Mouse (Mus musculus): ENCODE results near the gene Castor2.

Castor2 gene

DNA sequence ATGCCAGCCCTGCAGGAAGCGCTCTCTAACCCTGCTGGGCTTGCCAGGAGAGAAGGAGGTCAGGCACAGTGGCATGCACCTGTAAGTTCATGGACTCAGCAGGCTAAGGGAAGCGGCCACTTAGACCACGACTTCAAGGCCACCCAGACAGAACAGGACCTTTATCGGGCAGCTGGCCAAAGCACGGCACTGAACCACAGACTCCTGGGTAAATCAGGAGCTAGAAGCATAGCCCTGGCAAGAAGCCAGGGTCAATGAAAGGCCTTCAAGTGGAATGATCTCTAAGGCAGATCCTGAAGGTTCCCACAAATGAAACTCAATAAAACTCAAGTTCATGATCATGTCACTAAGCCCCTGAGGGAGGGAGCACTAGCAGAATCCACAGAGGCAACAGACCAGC is 65.2 kb downstream of the Castor2 start:
- no peak for DNase-seq (ENCODE audit: low read depth, low spot score)

DNA sequence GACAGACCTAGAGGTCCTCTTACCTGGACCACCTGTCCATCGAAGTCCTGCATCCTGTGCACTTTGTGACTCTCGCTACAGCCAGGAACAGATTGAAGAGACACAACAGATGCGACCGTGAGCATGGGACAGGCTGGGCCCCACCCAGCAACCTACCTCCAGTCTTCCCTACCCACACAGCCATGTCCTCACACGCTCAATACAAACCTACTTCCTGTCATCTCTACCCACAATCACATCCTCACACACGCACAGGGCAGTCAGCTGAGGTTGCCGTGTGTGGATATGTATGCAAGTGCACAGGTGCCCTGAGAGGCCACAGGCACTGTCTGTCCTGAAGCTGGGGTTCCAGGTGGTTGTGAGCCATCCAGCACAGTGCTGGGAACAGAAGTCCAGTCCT is 67.1 kb downstream of the Castor2 start:
- DNase-seq (ENCODE audit: low read depth, low spot score) = no peak

DNA sequence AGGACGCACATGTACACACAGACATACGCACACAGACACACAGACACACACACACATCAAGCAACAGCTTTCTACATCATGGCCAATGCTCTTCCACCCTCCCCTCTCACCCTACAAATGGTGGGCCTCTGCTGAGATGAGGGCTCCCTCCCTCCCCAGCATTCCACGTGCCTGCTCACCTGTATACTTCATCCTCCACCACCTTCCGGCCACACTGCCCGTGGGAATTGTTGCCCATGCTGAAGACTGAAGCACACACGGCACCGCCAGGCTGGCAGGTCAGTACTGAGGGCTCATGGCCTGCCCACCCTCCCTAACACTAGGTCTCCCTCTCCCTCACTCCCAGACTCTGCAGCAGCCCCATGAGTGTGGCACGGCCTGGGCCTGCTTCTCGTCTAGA is 68.5 kb downstream of the Castor2 start:
- no peak for DNase-seq (ENCODE audit: low read depth, low spot score)

DNA sequence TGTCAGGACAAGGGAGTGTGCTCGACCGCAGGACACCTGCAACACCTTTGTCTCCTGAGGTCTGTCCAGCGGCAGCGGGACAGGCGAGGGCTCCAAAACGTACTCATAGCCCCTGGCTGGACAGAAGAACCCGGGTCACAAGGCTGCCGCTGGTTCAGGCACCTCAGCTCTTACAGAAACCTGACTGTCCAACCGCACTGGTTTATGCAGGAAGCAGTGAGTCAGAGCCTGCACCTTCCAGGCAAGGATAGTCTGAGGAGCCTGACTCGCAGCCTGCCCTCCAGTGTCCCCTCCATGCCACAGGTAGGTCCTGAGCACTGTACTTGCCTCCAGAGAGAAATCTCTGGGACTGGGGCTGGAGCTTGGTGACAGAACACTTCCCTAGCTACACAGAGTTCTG is 69.7 kb downstream of the Castor2 start:
- DNase-seq (ENCODE audit: low read depth, low spot score) = no peak

DNA sequence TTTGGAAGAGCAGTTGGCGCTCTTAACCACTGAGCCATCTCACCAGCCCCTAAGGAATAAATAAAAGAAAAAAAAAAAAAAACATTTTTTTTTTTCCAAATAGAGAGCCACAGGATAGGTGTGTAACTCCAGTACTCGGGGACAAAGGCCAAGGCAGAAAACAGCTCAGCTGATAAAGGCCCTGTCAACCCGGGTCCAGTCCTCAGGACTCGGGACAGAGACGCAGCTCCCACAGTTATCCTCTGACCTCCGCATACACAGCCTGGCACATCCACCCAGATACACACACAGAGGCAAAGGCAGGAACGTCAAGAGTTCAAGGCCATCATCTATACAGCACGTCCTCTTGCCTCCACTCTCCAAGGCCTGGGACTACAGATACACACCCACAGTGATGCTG is 70.7 kb downstream of the Castor2 start:
- DNase-seq (ENCODE audit: low read depth, low spot score) = no peak

DNA sequence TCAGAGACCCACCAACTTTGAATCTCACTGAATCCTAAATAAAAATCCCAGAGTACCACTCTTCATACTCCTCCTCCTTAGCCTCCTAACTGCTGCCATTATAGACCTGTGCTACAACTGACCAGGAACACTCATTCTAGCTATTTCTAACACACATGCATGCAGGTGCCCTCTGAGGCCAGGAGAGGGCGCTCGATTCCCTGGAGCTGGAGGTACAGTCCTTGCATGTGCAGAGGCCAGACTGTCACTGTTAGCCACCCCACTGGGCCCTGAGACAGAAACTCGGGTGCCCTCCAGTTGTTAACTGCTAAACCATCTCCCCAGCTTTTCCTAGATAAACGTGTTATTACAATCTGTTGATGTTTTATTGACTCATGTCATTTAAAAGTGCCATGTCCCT is 73.7 kb downstream of the Castor2 start:
- DNase-seq (ENCODE audit: low read depth, low spot score) = no peak

DNA sequence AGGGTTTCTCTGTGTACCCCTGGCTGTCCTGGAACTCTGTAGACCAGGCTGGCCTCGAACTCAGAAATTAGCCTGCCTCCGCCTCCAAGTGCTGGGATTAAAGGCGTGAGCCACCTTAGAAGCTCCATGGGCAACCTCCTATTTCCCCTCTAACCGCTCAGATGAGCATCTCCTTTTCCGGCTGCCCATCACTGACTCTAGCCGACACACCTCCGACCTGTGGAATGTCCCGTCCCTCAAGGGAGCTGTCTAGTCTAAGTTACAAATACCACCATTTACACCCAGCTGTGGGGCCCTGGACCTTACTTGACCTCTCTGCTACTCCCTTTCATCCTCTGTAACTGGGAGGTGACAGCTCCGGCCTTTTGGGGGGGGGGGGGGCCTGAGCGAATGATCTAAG is 76.2 kb downstream of the Castor2 start:
- no peak for DNase-seq (ENCODE audit: low read depth, low spot score)

DNA sequence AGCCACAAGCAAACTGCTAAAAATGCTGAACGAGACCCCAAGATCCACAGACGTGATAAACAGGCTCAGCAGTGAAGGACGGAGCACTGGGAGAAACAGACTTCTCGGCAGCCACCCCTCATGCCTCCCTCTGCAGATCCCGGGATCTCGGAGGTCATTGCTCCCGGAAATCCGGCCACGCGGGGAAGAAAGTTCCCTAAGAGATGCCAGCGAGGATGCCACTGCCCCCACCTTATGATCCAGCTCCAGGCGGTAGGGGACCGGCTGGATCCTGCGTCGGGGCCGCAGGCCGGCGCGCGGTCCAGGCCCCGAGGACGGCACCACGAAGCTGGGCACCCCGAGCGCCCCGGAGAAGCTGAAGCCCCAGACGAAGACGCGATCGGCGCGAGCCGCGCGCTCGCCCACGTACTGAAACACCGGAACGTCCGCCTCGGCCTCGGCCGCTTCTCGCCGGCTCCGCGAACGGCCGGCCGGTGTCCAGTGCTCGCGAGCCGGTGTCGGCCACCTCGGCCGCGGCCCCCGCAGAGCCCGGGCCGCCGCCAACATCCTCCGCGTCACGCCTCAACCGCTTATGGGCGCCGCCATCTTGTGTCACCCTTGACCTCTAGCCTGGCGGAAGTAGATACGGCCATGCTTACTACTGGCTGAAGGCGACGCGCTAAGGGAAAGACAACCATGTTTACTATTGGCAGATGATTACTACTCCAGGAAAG is 76.8 kb downstream of the Castor2 start, which contains the start of gene Rcc1l:
TSS of gene Rcc1l (minus strand) at position 606 of the 713 bp plus-strand sequence.
- DNase-seq (ENCODE audit: low read depth, low spot score) = peak; percentile 93

DNA sequence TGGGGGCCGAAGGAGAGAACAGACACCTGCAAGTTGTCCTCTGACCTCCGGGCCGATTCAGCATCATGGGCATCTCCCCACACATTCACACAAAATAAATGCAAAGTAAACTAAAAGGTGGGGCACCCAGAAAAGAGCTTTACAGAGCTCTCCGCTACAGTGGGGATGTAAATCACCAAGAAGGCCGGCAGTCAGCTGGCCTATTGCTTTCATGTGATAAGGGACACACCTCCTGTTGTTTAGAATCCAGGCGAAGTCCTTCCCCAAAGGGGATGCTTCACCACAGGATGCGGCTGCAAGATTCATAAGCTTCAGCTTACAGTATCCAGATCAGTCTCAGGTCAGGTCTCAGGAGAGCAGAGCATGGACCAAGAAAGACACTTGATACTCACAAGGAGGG is 79.0 kb downstream of the Castor2 start:
- no peak for DNase-seq (ENCODE audit: low read depth, low spot score)

DNA sequence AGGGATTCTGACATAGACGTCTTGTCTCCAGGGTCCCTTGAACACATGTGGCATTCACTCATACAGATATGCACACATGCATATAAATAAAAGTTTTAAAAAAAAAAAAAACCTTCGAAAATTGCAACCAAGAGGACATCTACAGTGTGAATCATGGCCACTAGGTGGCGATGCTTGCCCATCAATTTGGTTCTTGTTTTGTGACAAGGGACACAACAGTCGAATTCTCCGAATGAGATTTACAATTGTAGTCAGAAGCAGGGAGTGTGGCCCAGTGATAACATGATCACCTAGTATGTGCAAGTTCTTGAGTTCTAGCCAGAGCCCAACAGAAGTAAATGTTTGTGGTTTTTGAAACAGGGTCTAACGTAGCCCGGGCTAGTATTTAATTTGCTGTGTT is 80.4 kb downstream of the Castor2 start:
- peak; percentile 73 for DNase-seq (ENCODE audit: low read depth, low spot score)

DNA sequence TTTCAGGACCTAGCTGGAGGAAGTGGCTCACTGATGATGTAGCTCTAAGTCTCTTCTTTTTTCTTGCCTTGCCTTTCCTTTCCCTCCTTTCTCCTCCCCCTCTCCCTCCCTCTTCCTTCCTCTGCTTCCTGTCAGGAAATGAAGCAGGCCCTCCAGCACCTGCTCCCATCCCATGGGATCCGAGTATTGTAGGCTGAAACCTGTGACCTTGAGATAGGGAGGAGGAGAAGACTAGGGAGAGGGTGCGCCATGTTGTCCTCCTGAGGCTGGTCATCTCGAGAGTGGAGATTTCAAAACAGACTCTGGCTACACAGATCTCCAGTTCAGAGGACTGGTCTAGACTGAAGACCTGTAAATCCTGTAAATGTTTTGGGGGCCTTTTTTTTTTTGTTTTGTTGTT is 82.7 kb downstream of the Castor2 start:
- no peak for DNase-seq (ENCODE audit: low read depth, low spot score)

DNA sequence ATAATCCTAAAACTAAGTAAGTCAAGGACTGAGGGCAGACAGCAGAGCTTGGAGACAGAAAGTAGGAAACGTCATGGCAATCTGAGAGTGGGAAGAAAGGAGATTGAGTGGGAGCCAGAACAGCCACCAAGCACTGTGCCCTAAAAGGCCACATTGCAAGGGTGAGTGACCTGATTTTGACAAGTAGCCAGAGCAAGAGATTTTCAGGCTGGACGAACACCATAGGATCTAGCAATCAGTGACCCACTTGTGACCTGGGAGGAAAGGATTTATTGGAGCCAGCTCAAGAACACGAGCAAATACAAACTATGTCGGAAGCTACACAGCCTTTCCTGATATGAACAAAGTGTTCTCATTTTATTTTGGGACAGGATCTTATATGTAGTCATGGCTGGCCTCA is 83.2 kb downstream of the Castor2 start:
- no peak for DNase-seq (ENCODE audit: low read depth, low spot score)

DNA sequence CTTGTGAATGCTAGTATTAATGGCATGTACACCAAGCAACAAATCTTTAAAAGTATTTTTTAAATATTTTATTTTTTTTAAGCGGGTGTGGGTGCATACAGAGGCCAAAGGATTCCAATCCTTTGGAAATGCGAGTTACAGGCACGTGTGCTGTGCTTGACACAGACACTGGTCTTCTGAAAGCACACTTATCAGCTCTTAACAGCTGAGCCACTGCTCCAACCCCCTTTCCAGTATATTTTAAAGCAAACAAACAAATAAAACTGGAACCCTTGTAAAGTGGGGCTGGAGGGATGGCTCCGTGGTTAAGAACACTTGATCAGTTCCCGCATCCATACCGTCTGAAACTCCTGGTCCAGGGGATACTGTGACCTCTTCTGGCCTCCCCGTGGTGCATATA is 83.7 kb downstream of the Castor2 start:
- no peak for DNase-seq (ENCODE audit: low read depth, low spot score)

DNA sequence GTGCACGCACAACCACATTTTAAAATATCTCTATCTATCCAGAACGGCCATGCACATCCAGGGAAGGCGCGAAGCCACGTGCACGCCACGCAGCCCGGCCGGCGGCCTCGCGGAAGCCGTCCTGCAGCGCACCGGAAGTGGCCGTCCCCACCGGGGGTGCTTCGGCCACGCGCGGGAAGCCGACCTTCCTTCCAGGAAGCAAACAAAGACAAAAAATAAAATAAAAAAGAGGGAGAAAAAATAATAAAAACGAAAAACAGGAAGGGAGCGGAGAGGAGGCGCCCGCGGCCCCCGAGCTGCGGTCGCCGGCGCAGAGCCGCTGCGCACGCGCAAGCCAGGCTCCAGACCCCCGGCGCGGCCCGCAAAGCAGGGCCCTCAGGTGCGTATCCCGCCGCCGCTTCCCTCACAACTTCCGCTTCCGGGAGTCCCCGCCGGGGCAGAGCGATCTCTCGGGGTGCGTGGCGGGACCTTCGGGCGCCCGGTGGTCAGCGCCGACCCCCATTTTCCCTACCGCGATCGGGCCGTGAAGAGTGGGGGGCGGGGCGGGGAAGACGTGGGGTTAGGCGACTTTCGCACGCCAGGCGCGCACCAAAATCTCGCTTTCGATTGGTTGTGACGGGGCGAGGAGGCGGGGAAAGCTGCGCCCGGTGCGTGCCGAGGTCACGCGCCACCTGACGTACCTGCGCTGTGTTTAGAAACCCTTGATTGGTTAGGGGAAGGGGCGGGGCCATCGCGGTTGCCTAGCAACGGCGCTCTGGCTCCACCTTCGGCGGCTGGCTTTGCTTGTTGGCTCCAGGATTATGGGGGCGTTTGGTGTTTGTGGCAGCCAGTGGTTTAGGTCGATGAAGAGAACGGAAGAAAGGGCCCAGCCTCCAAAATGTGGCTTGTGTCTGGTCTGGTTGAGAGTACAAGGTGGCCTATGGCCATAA is 84.6 kb downstream of the Castor2 start, which contains the start of gene Gtf2ird2:
TSS of gene Gtf2ird2 (plus strand) at position 140 of the 929 bp plus-strand sequence.
- peak; percentile 97 for DNase-seq (ENCODE audit: low read depth, low spot score)

DNA sequence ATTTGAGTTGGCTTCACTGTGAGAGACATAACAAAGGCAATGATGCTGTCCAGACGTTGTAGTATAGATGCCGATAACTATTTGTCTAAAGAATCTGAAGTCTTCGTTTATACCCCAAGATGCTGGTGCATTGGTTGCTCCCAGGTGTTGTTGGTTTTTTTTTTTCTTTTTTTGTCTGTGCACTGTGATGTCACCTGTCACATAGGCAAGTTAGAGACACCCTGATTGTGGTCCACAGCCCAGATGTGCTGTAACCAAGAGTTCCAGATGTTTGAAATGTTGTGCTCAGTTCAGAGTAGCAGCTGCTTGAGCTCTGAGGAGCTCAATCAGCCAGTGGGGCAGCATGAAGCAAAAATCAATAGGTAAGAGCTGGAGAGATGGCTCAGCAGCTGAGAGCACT is 86.5 kb downstream of the Castor2 start:
- no peak for DNase-seq (ENCODE audit: low read depth, low spot score)

DNA sequence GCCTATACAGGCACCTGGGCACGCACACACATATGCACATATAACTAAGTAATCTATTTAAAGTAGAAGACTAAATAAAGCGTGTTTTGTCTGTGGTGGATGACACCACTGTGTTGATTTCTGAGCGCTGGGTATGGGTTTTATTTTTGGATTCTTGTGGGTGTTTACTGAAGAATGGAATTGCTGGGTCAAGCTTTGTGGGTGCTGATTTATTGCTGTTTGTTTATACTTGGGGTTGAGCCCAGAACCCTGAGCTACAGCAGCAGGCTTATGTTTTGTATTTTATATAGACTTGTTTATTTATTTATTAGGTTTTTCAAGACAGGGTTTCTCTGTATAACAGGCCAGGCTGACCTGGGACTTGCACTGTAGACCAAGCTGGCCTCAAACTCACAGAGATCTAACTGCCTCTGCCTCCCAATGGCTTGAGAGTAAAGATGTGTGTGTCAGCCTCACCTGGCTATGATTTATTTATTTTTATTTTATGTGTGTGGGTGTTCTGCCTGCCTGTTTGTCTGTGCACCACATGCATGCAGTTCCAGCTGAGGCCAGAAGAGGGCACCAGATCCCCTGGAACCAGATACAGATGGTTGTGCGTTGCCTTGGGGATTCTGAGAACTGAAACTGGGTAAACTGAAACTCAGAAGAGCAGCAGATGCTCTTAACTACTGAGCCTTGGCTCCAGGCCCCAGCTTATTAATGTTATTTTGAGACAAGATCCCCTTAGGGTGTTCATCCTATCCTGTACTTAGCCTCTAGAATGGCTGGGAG is 87.6 kb downstream of the Castor2 start:
- peak; percentile 48 for DNase-seq (ENCODE audit: low read depth, low spot score)

DNA sequence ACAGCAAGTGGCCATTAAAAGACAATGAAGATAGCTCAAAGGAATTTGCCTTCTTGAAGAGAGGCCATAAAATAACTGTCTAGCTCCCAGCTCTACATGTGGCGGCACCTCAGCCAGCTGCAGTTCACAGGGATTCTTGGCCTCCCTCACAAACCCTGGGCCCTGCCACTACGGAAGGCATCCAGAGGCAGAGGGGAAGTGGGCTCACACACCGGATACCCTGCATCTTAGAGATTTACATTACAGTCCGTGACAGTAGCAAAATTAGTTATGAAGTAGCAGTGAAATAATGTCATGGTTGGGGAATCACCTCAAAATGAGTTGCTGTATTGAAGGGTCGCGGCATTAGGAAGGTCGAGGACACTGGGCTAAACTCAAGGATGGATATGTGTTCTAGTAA is 89.1 kb downstream of the Castor2 start:
- no peak for DNase-seq (ENCODE audit: low read depth, low spot score)

DNA sequence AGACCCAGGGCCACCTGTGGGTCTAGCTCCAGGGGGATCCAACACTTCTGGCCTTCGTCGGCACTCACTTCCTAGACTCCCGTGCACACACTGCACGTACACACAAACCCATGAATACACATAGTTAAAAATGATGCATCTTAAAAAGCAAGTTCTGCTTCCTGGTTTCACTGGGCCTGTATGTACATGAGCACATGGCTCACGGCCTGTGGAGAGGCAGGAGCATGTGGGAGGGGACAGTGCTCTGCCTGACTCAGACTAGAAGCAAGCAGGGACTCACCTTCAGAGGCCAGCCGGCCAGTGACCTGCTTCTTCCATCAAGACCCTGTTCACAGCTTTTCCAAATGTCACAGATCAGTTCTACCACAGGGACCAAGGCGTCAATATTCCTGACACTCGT is 94.2 kb downstream of the Castor2 start:
- no peak for DNase-seq (ENCODE audit: low read depth, low spot score)
